Mouse (Mus musculus): ENCODE measurements at regions not wholly inside any gene's neighbourhood (a gene's known extent, or its start where the extent isn't known, plus 50 kb on each side); places are given as distances from the start of the nearest gene placed in this dataset.

DNA sequence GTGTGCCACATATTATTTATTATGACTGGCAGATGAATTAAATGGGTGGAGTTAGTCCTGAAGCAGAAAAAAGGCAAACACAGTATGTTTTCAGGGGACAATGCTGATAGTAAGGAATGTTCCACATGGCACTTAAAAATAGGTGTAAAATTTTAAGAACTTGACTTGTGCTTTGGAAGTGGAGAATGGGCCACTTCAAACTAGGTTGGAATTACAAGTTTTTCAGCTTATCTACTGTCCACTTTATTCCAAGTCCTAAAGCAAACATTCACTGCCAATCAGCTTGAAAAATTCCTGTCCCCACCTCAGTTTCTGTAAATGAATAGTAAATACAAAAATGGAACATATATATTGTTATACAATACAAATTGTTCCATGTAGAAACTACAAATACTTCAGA is 238.4 kb upstream of the Rbms1 start:
- TF ChIP-seq POLR2A (IDR thresholded peaks at IDR 0.05; ENCODE audit: borderline replicate concordance, extremely low read depth, insufficient read depth, insufficient read length, poor library complexity, severe bottlenecking) (no peak), CTCF (IDR thresholded peaks at IDR 0.05; ENCODE audit: borderline replicate concordance, extremely low read depth, insufficient read depth, insufficient read length) (no peak)
